Mouse (Mus musculus): ENCODE measurements around the gene Pbrm1. TPM values are rescaled to one million over a fixed set of nuclear protein-coding genes. Genes with fewer than 3 reads are reported as not detected.

Pbrm1 gene
- polyA plus RNA-seq, 1 experiment from 2014 or later = 89.0 TPM

DNA sequence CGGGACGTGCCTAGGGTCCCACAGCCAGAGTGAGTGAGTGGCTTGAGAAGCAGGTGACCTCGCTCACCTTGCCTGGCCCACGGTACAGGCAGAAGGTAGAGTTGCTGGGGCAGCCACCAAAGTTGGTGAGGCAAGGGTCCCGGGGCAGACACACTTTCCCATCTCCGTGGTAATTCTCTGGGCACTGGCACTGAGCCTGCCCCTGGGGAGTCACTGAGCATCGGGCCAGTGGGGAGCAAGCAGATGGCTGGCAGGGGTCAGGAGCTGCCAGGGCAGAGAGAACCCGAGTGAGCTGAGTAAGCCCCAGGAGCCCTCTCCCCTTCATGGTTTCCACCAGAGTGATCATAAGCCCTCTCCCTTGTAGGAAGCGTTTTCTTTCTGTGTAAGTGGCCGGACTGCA lies 142.7 kb downstream of the Pbrm1 start:
- H3K36me3 ChIP-seq (ENCODE audit: control insufficient read depth, insufficient read depth, low read length) = peaks cover 12% of the 10 kb centered on the region
- peaks cover 16 to 38% of the 10 kb centered on the region in 2 experiments for H3K4me1 ChIP-seq (ENCODE audit: control insufficient read depth in 2 of 2, insufficient read depth in 2 of 2, low read length in 2 of 2)
- no peaks in the 10 kb centered on the region for H3K27me3 ChIP-seq (ENCODE audit: control insufficient read depth, insufficient read depth, low read length)
- H3K4me3 ChIP-seq (ENCODE audit: control insufficient read depth in 1 of 2, insufficient read depth in 1 of 2, low read depth in 1 of 2, low read length in 2 of 2) = no peak overlapping the region
- WGBS = 88% methylated on average over 10 of the region's 10 CpGs
- H3K27ac ChIP-seq (replicated peaks in 1 of 2; ENCODE audit: control insufficient read depth in 1 of 2, insufficient read depth in 1 of 2, low read depth in 2 of 2, low read length in 2 of 2) = no peak overlapping the region
- H3K9ac ChIP-seq (ENCODE audit: low read length) = no peak overlapping the region
- no peak for ATAC-seq (ENCODE audit: insufficient number of reproducible peaks, insufficient read depth, low FRiP score, low read depth)
- H3K4me2 ChIP-seq (ENCODE audit: low read length) = no peak overlapping the region
- H3K9me3 ChIP-seq (ENCODE audit: control insufficient read depth, low read length) = no peaks in the 10 kb centered on the region

DNA sequence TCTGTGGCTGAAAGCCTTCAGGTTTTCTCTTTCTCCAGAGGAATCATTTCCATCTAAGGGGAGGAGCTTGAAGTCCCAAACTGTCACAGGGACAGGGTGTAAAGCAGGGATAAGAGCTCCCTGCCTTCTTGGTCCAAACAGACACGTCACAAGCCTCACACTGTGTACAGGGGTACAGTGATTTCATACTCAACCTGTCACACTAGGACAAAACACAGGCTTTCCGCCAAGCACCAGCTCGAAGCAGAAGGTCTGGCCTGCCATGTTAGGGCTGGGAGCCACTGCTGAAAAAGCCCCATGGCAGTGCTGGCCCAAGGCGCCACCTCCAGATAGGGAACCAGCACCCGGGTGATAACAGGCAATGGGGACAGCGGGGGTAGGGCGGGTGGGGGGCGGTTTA lies 145.1 kb downstream of the Pbrm1 start:
- H3K36me3 ChIP-seq (ENCODE audit: control insufficient read depth, insufficient read depth, low read length) = peaks cover 12% of the 10 kb centered on the region
- 29% methylated on average over 8 of the region's 8 CpGs for WGBS

DNA sequence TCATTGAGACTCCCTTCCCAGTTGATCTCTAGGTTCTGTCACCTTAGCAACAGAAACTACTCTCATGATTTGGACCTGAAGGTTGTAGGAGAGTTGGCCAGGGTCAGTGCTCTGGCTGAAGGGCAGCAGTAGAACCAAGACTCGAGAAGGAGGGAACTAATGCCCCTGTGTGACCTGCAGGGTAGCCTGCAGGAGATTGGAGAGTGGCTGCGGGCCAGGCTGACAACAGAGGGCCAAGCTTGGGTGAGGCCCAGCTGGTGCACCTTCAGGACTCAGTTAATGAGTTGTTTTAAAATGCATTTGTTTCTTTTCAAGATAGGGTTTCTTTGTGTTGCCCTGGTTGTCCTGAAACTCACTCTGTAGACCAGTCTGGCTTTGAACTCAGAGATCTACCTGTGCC lies 146.1 kb downstream of the Pbrm1 start:
- no peak overlapping the region for H3K27ac ChIP-seq (replicated peaks in 1 of 2; ENCODE audit: control insufficient read depth in 1 of 2, insufficient read depth in 1 of 2, low read depth in 2 of 2, low read length in 2 of 2)
- no peak overlapping the region for H3K9ac ChIP-seq (ENCODE audit: low read length)
- peaks cover 16 to 37% of the 10 kb centered on the region in 2 experiments for H3K4me1 ChIP-seq (ENCODE audit: control insufficient read depth in 2 of 2, insufficient read depth in 2 of 2, low read length in 2 of 2)
- ATAC-seq (ENCODE audit: insufficient number of reproducible peaks, insufficient read depth, low FRiP score, low read depth) = no peak
- H3K4me3 ChIP-seq (ENCODE audit: control insufficient read depth in 1 of 2, insufficient read depth in 1 of 2, low read depth in 1 of 2, low read length in 2 of 2) = no peak overlapping the region
- 74% methylated on average over 2 of the region's 2 CpGs for WGBS
- no peaks in the 10 kb centered on the region for H3K27me3 ChIP-seq (ENCODE audit: control insufficient read depth, insufficient read depth, low read length)
- peaks cover 14% of the 10 kb centered on the region for H3K36me3 ChIP-seq (ENCODE audit: control insufficient read depth, insufficient read depth, low read length)
- no peak overlapping the region for H3K4me2 ChIP-seq (ENCODE audit: low read length)
- H3K9me3 ChIP-seq (ENCODE audit: control insufficient read depth, low read length) = no peaks in the 10 kb centered on the region

More for the DNA sequence above, 145.1 kb downstream of the Pbrm1 start:
- Histone ChIP-seq H3K4me2 (ENCODE audit: low read length) (peak overlapping the region; percentile 16; the same call in 1 of the 2 replicates), H3K27me3 (ENCODE audit: control insufficient read depth, insufficient read depth, low read length) (no peaks in the 10 kb centered on the region), H3K9me3 (ENCODE audit: control insufficient read depth, low read length) (no peaks in the 10 kb centered on the region), H3K4me3 (ENCODE audit: control insufficient read depth in 1 of 2, insufficient read depth in 1 of 2, low read depth in 1 of 2, low read length in 2 of 2) (no peak overlapping the region), H3K4me1 (ENCODE audit: control insufficient read depth in 2 of 2, insufficient read depth in 2 of 2, low read length in 2 of 2) (peaks cover 16 to 38% of the 10 kb centered on the region in 2 experiments), H3K27ac (replicated peaks in 1 of 2; ENCODE audit: control insufficient read depth in 1 of 2, insufficient read depth in 1 of 2, low read depth in 2 of 2, low read length in 2 of 2) (peak overlapping the region; percentile 47 to 53; a peak in 3 of 4 replicates), H3K9ac (ENCODE audit: low read length) (0 out of 2 replicates have a peak overlapping the region, but pooled peaks have one; percentile 2)
- 0 out of 2 replicates have a peak, but pooled peaks have one; percentile 20 for ATAC-seq (ENCODE audit: insufficient number of reproducible peaks, insufficient read depth, low FRiP score, low read depth)

DNA sequence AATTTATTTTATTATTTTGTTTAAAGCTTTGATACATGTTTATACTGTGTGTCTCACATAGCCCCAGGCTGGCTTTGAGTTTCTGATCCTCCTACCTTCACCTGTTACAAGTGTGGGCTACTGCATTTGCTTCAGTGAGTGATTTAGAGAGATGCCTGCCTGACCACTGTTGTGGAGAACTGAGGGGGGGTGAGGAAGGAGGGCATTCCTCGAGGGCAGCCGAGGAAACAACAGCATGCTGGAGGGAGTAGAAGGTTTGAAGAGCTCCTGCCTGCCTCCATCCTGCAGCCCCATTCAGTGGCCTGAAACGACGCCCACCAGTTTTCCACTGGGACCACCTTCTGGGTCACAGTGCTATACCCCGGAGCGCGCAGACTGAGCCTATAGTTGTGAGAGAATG lies 146.5 kb downstream of the Pbrm1 start:
- peaks cover 13 to 32% of the 10 kb centered on the region in 2 experiments for H3K4me1 ChIP-seq (ENCODE audit: control insufficient read depth in 2 of 2, insufficient read depth in 2 of 2, low read length in 2 of 2)
- 58% methylated on average over 7 of the region's 7 CpGs for WGBS
- no peak overlapping the region for H3K4me3 ChIP-seq (ENCODE audit: control insufficient read depth in 1 of 2, insufficient read depth in 1 of 2, low read depth in 1 of 2, low read length in 2 of 2)
- no peak overlapping the region for H3K27ac ChIP-seq (replicated peaks in 1 of 2; ENCODE audit: control insufficient read depth in 1 of 2, insufficient read depth in 1 of 2, low read depth in 2 of 2, low read length in 2 of 2)
- 0 out of 2 replicates have a peak overlapping the region, but pooled peaks have one; percentile 59 for H3K4me2 ChIP-seq (ENCODE audit: low read length)
- no peaks in the 10 kb centered on the region for H3K27me3 ChIP-seq (ENCODE audit: control insufficient read depth, insufficient read depth, low read length)
- peaks cover 16% of the 10 kb centered on the region for H3K36me3 ChIP-seq (ENCODE audit: control insufficient read depth, insufficient read depth, low read length)
- no peak for ATAC-seq (ENCODE audit: insufficient number of reproducible peaks, insufficient read depth, low FRiP score, low read depth)
- H3K9ac ChIP-seq (ENCODE audit: low read length) = no peak overlapping the region
- H3K9me3 ChIP-seq (ENCODE audit: control insufficient read depth, low read length) = no peaks in the 10 kb centered on the region

DNA sequence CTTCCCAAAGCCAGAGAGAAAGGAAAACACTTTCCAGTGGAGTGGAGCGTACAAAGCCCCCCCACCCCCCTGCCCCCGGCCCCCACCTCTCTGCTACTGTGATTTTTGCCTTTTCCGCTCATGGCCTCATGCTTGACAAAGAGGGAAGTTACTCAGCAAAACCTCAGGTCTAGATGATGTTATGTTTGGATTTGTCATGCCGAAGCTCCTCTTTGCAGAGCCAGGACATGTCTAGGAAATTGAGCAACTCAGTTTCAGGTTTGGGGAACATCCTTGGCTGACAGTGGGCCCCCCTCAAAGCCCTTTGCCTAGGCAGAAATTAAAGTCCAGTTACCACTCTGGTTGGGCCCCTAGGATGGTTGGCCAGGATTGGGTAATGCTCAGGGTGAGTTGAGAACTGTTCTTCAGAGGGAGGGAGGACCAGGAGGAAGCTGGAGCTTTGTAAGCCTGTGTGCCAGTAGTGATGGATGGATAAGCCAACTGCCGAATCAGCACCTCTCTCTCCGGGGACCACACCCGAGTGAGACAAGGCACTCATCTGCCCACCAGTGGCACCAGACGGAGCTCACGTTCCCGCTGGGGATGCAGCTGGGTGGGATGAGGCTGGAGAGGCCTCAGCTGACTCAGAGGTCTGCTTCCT lies 147.2 kb downstream of the Pbrm1 start:
- ATAC-seq (ENCODE audit: insufficient number of reproducible peaks, insufficient read depth, low FRiP score, low read depth) = no peak
- Histone ChIP-seq H3K9me3 (ENCODE audit: control insufficient read depth, low read length) (no peaks in the 10 kb centered on the region), H3K27me3 (ENCODE audit: control insufficient read depth, insufficient read depth, low read length) (no peaks in the 10 kb centered on the region), H3K27ac (replicated peaks in 1 of 2; ENCODE audit: control insufficient read depth in 1 of 2, insufficient read depth in 1 of 2, low read depth in 2 of 2, low read length in 2 of 2) (no peak overlapping the region; a peak in 1 of 4 replicates), H3K4me3 (ENCODE audit: control insufficient read depth in 1 of 2, insufficient read depth in 1 of 2, low read depth in 1 of 2, low read length in 2 of 2) (peak overlapping the region; percentile 38 to 42), H3K4me2 (ENCODE audit: low read length) (peak overlapping the region; percentile 59), H3K36me3 (ENCODE audit: control insufficient read depth, insufficient read depth, low read length) (peaks cover 17% of the 10 kb centered on the region), H3K4me1 (ENCODE audit: control insufficient read depth in 2 of 2, insufficient read depth in 2 of 2, low read length in 2 of 2) (peaks cover 11 to 30% of the 10 kb centered on the region in 2 experiments), H3K9ac (ENCODE audit: low read length) (peak overlapping the region; percentile 69; the same call in 1 of the 2 replicates)
- WGBS = 57% methylated on average over 10 of the region's 10 CpGs

DNA sequence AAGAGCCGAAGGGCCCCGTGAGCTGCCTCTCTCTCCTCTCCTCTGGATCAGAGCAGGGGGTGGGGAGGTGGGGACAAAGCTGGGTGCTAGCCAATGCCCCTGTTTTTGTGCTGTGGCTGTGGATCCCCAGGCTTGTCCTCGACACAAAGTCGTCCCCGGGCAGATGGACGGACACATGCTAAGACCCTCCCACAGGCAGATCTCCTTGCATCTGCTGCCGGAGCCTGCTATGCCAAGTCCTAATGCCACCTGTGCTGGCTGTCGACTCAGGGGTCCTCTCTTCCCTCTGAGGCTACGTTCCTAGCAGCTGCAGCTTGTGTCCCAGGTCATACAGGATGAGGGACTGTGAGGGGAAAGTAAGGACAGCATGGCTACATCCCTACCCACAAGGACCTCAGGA lies 147.9 kb downstream of the Pbrm1 start:
- H3K4me1 ChIP-seq (ENCODE audit: control insufficient read depth in 2 of 2, insufficient read depth in 2 of 2, low read length in 2 of 2) = peaks cover 11 to 30% of the 10 kb centered on the region in 2 experiments
- H3K27ac ChIP-seq (replicated peaks in 1 of 2; ENCODE audit: control insufficient read depth in 1 of 2, insufficient read depth in 1 of 2, low read depth in 2 of 2, low read length in 2 of 2) = 0 out of 4 replicates have a peak overlapping the region, but pooled peaks of 1 of the 2 experiments have one; percentile 53
- H3K27me3 ChIP-seq (ENCODE audit: control insufficient read depth, insufficient read depth, low read length) = no peaks in the 10 kb centered on the region
- H3K9me3 ChIP-seq (ENCODE audit: control insufficient read depth, low read length) = no peaks in the 10 kb centered on the region
- whole genome bisulfite sequencing = 51% methylated on average over 9 of the region's 9 CpGs
- H3K36me3 ChIP-seq (ENCODE audit: control insufficient read depth, insufficient read depth, low read length) = peaks cover 24% of the 10 kb centered on the region
- peak overlapping the region; percentile 38 to 42 for H3K4me3 ChIP-seq (ENCODE audit: control insufficient read depth in 1 of 2, insufficient read depth in 1 of 2, low read depth in 1 of 2, low read length in 2 of 2)
- H3K9ac ChIP-seq (ENCODE audit: low read length) = peak overlapping the region; percentile 69
- H3K4me2 ChIP-seq (ENCODE audit: low read length) = peak overlapping the region; percentile 59
- ATAC-seq (ENCODE audit: insufficient number of reproducible peaks, insufficient read depth, low FRiP score, low read depth) = no peak

DNA sequence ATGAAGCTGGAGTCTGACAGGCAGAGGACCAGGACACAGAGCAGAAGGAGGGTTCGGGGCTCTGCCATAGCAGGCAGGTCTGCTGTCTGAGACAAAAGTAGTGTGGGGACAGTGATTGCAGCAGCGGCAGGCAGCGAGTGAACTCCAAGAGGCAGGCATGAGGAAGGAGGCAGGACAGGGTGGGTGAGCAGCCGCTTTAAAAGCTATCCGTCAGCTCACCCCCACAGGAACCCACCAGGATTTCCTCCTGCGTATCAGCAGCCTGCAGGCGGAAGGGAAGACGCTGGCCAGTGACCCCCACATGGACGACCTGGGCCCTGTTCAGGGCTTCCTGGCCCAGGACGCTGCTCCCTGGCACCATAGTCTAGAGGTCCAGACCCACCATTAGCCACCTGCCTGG lies 149.5 kb downstream of the Pbrm1 start, which contains the start of gene Stab1:
Gene Stab1 (minus strand): TSS at position 217 of the 400 bp plus-strand sequence.
- ATAC-seq (ENCODE audit: insufficient number of reproducible peaks, insufficient read depth, low FRiP score, low read depth) = peak; percentile 20; the same call in 1 of the 2 replicates
- H3K4me1 ChIP-seq (ENCODE audit: control insufficient read depth in 2 of 2, insufficient read depth in 2 of 2, low read length in 2 of 2) = peaks cover 10 to 31% of the 10 kb centered on the region in 2 experiments
- peak within 1 kb of the TSS; percentile 59 for H3K4me2 ChIP-seq (ENCODE audit: low read length)
- WGBS = 22% methylated on average over 10 of the region's 10 CpGs
- no peaks in the 10 kb centered on the region for H3K27me3 ChIP-seq (ENCODE audit: control insufficient read depth, insufficient read depth, low read length)
- peak within 1 kb of the TSS; percentile 28 to 68; a peak in 3 of 4 replicates for H3K27ac ChIP-seq (replicated peaks in 1 of 2; ENCODE audit: control insufficient read depth in 1 of 2, insufficient read depth in 1 of 2, low read depth in 2 of 2, low read length in 2 of 2)
- peaks cover 36% of the 10 kb centered on the region for H3K36me3 ChIP-seq (ENCODE audit: control insufficient read depth, insufficient read depth, low read length)
- no peaks in the 10 kb centered on the region for H3K9me3 ChIP-seq (ENCODE audit: control insufficient read depth, low read length)
- H3K9ac ChIP-seq (ENCODE audit: low read length) = peak within 1 kb of the TSS; percentile 69
- H3K4me3 ChIP-seq (ENCODE audit: control insufficient read depth in 1 of 2, insufficient read depth in 1 of 2, low read depth in 1 of 2, low read length in 2 of 2) = peak within 1 kb of the TSS; percentile 38 to 42
